Mouse (Mus musculus): Measurements from ENCODE around the gene Tubgcp6. TPM values are rescaled to one million over a fixed set of nuclear protein-coding genes. Genes with fewer than 3 reads are reported as not detected.

Tubgcp6 gene
- total RNA-seq, 2 experiments from 2014 or later: 15.5 to 16.0 TPM

DNA sequence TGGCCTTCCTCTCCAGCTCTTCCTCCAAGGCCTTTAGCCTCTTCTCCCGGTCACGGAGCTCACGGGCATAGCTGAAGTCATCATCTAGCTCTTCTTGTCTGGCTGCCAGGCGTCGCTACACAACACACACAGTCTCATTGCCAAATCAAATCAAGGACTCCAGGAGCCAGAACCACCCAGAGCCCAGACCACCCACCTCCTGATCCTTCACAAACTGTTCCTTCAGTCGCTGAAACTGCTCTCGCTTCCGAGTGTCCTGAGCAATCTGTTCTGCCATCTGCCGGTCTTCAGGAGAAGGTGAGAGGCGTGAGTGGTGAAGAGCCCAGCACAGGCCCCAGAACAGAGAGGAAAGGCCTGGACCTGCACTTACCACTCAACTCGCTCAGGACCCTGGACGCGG is 16.8 kb downstream of the Tubgcp6 start:
- ATAC-seq (ENCODE audit: poor library complexity, severe bottlenecking): no peak

DNA sequence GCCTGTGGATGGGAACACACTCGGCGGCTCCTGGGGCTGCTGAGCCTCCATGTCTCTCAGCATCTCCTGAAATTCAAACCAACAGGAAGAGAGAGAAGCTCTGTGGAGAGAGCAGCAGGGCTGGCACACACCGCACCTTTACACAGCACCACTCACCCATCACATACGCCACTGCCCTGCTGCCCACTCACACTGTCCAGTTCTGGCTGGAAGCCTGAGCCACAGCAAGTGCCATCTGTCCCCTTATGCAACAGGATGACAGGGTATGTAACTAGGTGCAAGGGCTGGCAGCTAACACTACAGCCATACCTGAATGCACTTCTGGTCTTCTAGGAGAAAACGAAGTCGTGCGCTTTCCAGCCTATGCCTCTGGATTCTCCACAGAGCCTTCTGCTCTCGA is 18.5 kb downstream of the Tubgcp6 start:
- no peak for ATAC-seq (ENCODE audit: poor library complexity, severe bottlenecking)

DNA sequence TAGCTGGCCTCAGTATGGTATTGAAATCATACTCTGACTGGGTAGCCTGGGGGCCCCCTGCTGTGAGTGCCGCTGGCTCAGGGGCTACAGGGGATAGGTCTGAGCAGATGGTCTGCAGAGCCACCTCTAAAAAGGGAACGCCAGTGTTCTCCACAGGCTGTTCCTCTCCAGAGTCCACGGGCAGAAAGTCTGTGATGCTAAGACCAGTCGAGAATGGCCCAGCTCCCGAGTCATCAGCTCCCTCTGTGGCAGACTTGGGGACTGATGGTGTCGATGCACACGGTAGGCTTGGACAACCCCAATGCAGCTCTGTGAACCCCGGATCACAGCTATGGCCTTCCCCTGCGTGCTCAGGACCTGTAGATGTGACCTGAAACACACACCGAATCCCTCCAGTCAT is 19.0 kb downstream of the Tubgcp6 start:
- ATAC-seq (ENCODE audit: poor library complexity, severe bottlenecking): no peak

DNA sequence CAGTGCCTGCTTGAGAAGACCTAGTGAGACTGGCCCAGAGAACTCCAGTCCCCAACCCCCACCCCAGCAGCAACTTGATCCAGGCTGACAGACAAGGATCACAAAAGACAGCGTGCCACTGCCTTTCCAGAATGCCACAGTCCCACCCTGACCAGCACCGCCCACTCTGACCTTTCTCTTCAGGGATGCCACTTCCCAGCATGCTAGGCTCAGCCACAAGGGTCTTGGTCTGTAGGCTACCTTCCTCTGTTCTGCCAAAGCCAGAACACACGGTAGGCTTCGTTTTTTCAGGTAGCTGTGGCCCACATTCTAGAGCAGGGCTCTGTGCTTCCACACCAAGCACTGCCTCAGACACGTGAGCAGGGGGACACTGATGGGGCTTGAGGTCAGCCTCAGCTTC is 20.3 kb downstream of the Tubgcp6 start:
- ATAC-seq (ENCODE audit: poor library complexity, severe bottlenecking): no peak

DNA sequence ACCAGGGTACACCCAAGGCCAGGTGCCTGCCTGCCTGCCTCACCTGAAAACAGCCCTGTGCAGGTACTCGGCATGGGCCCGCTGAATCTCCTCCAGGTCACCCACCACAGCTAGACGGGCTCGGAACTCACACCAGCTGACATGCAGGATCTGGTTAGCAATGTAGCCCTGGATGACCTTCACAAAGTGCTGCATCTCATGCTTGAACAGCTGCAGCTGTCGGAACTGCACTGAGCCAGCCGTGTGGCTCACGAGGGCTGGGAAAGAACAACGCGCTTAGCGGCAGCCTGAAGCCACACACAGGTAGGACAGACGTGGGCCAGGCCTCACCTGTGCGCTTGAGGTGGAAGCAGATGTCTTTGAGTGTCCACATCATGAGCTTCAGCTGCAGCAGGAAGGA is 22.1 kb downstream of the Tubgcp6 start:
- ATAC-seq (ENCODE audit: poor library complexity, severe bottlenecking): no peak

DNA sequence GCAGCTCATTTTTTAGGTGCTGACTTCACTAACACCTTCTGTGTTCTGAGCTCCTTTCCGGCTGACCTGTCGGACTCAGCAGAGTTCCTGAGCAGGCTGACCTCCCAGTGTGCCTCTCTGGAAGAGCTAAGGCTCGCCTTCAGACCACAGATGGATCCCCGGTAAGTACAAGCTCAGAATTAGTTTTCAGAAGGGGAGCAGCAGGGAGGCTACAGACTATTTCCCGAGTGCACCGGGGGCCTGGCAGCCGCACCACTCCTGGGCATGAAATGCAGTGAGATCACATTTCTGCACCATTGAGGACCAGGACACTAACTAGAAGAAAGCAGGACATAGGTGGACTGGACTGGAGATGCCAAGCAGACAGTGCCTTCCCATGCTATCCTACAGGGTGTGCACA is 24.3 kb downstream of the Tubgcp6 start:
- no peak for ATAC-seq (ENCODE audit: poor library complexity, severe bottlenecking)

DNA sequence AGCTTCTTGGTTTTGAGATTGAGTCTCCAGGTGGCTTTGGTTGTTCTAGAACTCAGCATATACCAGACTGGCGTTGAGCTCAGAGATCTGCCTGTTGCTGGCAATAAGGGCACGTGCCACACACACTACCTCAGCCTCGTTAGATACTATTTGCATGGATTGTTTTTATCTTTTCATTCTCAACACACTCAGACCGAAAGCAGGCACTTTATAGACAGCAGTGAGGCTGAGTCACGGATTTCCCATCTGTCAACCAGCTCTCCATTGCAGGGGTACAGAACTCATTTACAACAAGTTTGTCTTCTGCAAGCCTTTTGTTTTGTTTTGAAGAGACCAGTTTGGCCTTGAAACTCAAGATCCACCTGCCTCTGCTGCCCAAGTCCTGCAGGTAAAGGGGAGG is 25.5 kb downstream of the Tubgcp6 start:
- no peak for ATAC-seq (ENCODE audit: poor library complexity, severe bottlenecking)

DNA sequence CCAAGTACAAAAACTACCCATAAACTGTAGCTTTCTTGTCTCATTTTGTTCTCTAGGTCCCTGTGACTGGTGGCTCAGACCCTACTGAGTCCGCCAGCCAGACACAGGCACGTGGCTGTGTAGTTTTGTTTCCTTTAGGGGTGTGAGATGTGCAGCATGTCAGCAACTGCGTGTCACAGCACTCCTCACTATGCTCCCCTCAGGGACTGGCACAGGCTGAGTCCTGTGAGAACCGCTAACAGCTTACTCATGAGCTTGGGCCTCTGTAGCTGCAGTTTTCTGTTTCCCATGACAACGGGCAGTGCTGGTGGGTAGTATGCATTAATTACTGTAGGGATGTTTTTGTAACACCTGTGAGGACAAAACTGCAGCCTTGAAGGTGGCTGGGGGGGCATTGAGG is 30.7 kb downstream of the Tubgcp6 start:
- no peak for ATAC-seq (ENCODE audit: poor library complexity, severe bottlenecking)

DNA sequence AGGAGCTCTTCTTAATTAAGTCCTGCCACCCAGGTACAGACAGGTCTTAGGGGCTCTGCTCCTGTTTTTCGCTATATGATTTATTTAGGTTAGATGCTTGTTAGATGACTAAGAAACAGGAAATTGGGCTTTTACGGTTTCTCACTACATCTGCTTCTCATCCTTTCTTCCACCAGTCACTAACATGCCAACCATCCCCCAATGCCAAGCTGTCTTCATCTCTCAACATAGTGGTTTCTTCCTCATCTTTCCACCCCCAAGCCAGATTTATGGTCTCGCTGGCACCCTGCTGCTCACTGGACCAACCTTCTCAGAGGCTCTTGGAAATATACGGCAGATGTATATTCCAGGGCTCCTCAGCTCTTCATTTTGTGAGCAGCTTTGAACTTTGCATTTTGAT is 32.2 kb downstream of the Tubgcp6 start:
- no peak for ATAC-seq (ENCODE audit: poor library complexity, severe bottlenecking)

DNA sequence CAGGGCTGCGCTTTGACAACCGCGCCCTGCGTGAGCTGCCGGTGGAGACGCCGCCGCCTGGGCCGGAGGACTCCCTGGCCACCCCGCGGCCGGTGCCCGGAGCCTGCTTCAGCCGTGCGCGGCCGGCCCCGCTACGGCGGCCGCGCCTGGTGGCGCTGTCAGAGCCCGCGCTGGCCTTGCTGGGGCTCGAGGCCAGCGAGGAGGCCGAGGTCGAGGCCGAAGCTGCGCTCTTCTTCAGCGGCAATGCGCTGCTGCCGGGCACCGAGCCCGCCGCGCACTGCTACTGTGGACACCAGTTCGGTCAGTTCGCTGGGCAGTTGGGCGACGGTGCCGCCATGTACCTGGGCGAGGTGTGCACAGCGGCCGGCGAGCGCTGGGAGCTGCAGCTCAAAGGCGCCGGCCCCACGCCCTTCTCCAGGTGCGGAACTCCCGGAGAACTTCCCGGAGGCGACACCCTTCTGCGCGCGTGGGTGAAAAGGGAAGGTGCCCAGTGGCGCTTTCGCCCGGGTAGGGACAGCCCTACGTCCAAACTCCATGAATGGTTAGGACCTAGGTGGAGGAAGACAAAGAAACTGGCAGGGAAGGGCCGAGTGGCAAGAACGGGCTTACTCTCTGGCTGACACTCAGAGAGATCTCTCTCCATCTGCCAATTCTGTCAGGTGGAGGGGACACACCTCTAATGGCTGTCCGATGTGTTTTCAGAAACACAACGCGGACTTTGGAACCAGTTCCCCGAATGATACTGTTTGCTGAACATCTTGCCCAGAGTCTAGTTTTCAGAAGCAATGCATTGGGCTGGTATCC is 33.5 kb downstream of the Tubgcp6 start:
- ATAC-seq (ENCODE audit: poor library complexity, severe bottlenecking): peak; percentile 25

DNA sequence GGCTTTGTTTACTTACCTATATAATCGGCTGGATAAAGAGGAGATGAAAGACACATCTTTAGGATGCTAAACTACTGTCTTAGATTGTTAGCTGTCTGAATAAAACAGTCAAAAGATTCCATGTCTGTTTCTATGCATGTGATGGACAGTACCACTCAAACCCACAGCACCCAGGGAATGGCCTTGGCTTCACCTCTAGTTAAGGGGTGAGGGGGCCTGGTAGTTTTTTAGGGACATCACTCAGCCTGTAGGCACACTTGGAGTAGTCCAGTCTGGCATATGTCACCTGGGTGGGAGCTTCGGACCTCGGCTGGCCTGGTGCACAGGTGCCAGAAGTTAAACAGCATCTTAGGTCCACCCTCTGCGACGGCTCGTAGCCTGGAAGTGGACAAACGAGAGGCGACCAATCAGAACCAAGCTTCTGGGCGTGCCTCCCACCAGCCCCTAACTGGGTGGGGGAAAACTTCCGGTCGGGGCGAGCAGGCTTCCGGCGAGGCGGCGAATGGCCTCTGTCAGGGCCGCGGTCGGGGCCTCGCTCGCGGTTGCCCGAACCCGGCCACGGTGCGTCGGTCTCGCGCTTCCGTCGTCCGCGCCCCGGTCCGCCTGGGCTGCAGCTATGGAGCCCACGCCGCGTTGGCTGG is 34.2 kb downstream of the Tubgcp6 start, which contains the start of gene Selenoo:
Gene Selenoo, plus strand, starts transcription at position 478 of the 641 bp plus-strand sequence.
- ATAC-seq (ENCODE audit: poor library complexity, severe bottlenecking): peak; percentile 97

DNA sequence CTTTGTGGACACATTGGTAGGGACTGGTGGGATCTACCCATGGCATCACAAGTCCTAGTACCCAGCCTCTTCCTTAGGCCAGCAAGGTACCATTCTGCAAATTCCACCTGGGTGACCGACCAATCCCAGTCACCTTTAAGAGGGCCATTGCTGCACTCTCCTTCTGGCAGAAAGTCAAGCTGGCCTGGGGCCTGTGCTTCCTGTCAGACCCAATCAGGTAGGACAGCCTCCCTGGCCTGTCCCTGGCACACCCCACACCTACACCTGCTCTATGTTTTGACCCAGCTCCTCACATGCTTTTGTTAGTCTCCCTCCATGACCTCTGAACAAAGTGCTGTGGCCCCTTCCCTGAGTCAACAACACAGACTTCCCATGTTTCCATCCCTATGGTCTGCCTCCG is 38.1 kb downstream of the Tubgcp6 start:
- no peak for ATAC-seq (ENCODE audit: poor library complexity, severe bottlenecking)

DNA sequence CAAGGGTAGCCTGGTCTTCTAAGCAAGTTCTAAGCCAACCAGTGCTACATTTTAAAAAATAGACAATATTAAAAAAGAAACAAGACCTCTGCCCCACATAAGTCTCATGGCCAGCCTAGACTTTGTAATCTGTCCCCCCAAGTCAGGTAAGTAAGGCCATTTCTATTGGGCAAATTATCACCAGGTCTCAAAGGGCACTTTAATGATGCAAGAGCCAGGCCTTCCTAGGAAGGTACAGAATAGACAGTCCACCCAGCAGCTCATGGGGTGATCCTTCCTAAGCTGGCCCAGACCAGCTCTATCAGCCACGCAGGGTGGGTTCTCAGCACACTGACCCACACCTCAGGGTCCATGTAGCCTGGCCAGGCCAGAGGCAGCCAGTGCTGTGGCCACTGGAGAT is 39.0 kb downstream of the Tubgcp6 start:
- no peak for ATAC-seq (ENCODE audit: poor library complexity, severe bottlenecking)

DNA sequence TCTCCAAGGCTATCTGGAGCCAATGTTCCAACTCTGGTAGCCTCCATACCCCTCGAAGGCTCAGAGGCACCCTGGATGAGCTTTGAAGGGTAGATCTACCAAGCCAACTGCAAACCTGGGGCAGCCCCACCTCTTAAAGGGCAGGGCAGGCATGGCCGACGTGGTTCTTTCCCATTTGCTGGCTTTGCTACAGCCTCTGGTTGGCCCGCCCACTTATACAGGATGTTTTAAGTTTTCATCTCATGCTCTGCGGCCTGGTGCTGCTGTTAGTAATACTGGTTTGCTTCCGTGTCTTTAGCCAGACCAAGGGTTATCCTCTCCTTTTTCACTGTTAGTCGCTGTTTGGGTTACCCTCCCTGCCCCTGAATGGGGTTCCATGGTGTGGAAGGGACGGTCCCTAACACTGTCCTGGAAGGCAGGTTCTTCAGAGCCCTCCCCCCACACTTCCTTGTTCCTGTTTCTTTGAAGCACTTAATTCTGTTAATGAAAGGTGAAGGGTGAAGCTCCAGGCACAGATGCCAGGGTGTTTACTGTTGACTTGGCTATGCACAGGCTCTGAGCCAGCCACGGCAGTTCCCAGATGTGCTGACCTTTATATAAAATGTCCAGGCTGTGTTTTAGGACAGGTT is 44.6 kb downstream of the Tubgcp6 start:
- peak; percentile 61 for ATAC-seq (ENCODE audit: poor library complexity, severe bottlenecking)

DNA sequence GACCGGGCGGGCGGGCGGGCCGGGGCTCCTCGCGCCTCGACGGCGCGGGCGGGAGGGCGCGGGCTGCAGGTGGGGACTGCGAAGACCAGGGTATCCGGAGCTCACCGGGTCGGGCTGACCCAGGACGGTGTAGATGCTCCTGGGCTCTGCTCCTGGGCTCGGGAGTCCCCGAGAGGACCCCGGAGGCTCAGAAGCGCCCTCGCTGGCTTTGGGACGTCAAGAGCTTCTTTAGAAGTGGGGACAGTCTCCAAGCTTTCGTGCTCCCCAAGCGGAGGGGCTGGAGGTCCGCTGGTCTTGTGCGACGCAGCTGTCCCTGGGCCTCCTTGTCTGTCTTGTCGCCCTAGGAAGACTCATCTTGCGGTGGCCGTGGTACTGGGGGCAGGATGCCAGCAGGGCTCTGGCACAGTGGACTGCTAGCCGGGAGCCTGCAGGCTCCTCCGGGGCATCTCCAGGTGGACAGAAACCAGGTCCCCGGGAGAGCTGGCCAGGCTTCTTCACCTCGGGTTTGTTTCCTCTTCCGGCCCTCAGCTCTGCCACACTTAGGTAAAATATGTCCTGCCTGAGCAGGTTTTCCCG is 46.7 kb downstream of the Tubgcp6 start:
- ATAC-seq (ENCODE audit: poor library complexity, severe bottlenecking): no peak

DNA sequence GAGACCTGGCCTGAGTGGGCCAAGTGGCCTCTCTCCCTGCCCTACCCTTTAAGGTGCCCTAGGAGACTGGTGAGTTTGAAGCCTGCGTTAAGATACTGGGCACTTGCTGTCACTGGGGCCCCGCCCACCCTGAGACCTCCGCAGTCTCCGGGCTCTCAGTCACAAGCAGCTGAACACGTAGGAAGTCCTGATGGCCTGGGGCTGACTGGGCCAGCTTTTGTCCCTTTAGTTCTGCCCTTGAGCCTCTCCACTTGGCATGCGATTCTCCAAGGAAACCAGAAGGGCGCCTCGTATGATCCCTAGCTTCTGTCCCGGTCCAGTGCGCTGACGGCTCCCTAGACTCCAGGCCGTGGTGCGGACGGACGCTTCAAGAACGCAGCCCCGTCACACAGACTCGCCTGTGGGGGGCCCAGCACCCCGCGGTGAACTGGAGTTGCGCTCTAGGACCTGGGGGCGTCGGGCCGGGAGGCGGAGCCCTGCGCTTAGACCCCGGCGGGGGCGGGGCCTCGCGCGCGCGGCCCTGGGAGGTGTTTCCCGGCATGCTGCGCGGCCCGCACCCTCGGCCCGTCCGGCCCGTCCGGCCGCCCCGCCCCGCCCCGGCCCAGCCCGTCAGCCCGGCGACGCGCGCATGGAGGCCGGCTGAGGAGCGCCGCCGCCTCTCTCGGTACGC is 47.3 kb downstream of the Tubgcp6 start:
- ATAC-seq (ENCODE audit: poor library complexity, severe bottlenecking): peak; percentile 60

DNA sequence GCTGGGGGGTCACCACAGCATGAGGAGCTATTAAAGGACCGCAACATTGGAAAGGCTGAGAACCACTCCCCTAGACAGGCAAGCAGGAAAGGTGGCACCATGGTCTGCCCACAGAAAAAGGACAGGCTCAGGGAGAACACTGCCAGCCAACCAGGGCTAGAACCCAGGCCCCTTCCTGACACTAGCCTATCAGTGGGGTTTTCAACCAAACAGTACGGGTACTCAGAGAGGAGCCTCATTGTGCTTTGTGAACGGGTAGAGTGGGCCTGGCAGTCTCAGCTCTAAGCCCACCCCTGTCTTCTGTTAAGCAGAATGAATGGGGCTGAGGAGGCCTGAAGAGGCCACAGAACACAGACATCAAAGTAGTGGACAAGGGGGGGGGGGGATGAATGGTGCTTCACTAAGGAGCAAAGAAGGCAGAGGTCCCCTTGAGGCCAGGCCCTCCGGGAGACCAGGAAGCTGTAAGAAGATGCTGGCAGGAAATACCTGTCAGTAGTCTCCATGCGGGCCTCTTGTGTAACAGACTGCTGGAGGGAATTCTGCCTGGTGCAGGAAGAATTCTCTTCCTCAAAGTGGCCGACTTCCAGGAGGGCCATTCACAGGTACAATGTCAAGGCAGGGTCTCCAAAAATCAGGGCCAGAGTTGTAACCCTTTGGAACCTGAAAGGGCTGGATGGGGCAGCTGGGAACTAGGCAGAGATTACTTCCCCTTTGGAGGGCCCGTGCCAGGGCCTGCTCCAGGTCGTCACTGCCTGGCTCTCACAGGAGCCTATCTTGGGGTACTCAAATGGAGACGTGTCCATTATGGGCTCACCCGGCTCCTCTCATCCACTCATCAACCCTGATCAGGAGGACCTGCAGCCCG is 48.1 kb downstream of the Tubgcp6 start, which contains the start of gene Trabd:
Gene Trabd, plus strand, starts transcription at position 512 of the 865 bp plus-strand sequence.
- ATAC-seq (ENCODE audit: poor library complexity, severe bottlenecking): peak; percentile 30

DNA sequence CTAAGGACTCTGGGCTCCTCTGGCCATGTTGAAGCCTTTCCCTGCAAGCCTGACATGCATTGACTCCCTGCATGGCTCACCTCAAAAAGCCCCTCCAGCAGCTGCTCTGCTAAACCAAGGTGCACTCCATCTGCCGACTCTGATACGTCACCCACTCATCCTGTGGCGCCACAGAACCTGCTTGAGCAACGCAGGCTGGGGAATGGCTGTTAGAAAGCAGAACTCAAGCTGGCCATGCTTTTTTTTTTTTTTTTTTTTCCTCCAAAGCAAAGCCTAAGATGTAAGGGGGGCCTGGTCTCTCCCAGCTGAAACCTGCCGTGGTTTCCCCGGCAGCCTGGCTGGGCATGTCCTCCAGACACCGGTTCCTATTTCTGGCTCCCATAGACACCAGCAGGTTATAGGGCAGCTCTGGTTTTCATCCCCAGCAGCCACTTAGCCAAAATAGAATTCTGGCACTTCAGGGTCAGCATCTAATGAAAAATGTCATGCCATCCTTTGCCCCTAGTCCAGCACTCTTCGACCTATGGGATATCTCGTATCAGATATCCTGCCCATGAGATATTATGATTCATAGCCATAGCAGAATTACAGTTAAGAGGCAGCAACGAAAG is 48.8 kb downstream of the Tubgcp6 start:
- peak; percentile 43 for ATAC-seq (ENCODE audit: poor library complexity, severe bottlenecking)

DNA sequence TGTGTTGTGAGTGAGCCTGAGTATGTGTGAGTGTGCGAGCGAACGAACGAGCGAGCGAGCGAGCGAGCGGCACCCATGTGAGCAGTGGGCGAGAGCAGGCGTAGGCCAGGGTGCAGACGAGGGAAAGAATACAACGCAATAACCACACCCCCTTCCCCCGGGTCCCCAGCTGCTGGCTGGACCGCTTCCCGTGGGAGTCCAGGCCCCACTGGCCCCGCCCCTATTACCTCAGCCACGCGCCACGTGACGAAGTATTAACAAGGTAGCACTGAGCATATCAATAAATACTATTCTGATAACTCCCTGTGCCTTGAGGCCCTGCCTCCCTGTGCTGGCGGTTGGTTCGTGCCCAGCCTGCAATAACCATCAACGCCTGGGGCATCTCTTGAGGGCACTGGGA is 52.3 kb downstream of the Tubgcp6 start:
- ATAC-seq (ENCODE audit: poor library complexity, severe bottlenecking): no peak

Measured in megakaryocyte, adult 5-6 weeks (primary cell).